Mouse (Mus musculus) neural tube, embryonic 14.5 days (tissue): ENCODE measurements around the gene Slc16a7. TPM values are rescaled to one million over a fixed set of nuclear protein-coding genes. Genes with fewer than 3 reads are reported as not detected.
A peak's percentile ranks its signal among the peaks of the same experiment; 100 is the strongest.

Experiments used
- ATAC-seq: fragments of 200-750 bp; cut with Nextera tagmentation; 2 replicates; pipeline ENCODE4 v1.8.0; 2017; ENCODE audit warnings: low read depth, mild to moderate bottlenecking, moderate TSS enrichment, moderate library complexity
- H3K27ac ChIP-seq: fragments of 300-500 bp; sonication (generic); 2 replicates; pipeline ENCODE4 v1.5.1; 2014; ENCODE audit warnings: low read depth, mild to moderate bottlenecking, control low read depth, low read length, moderate library complexity, mixed read lengths
- H3K27me3 ChIP-seq: fragments of 300-500 bp; sonication (generic); 2 replicates; pipeline ENCODE4 v1.6.1; 2014; ENCODE audit warnings: low read length; ENCODE audit not compliant: control insufficient read depth, insufficient read depth
- H3K36me3 ChIP-seq: fragments of 300-500 bp; sonication (generic); 2 replicates; pipeline ENCODE4 v1.6.1; 2014; ENCODE audit warnings: low read length, mixed read lengths; ENCODE audit not compliant: control insufficient read depth, insufficient read depth
- H3K4me1 ChIP-seq: fragments of 300-500 bp; sonication (generic); 2 replicates; pipeline ENCODE4 v1.6.1; 2014; ENCODE audit warnings: low read length; ENCODE audit not compliant: control insufficient read depth, insufficient read depth
- H3K4me2 ChIP-seq: fragments of 300-500 bp; sonication (generic); 2 replicates; pipeline ENCODE4 v1.6.1; 2014; ENCODE audit warnings: mild to moderate bottlenecking, low read depth, low read length, control low read depth
- H3K4me3 ChIP-seq: fragments of 300-500 bp; sonication (generic); 2 replicates; pipeline ENCODE4 v1.5.1; 2014; ENCODE audit warnings: low read depth, low read length, control low read depth, mixed read lengths
- H3K9ac ChIP-seq: fragments of 300-500 bp; sonication (generic); replicated peaks from 2 replicates; pipeline ENCODE4 v1.6.1; 2014; ENCODE audit warnings: low read depth, mild to moderate bottlenecking, control low read depth, low read length, mixed read lengths
- H3K9me3 ChIP-seq: fragments of 300-500 bp; sonication (generic); 2 replicates; pipeline ENCODE4 v1.6.1; 2016; ENCODE audit warnings: low read length; ENCODE audit not compliant: control insufficient read depth
- WGBS: fragments of 180-500 bp; shearing (Covaris S2); extraction: QIAGEN DNeasy Blood & Tissue Kit; methylation state at CpG from one replicate; pipeline ENCODE4 v1.1.7; 2014; 5-methylcytosine and 5-hydroxymethylcytosine counted together
- polyA plus RNA-seq: library from polyadenylated mRNA; unstranded; fragments of >200 nt; fragmentation: Nextera tagmentation; extraction: Ambion mirVana; gene quantifications from 2 replicates; pipeline ENCODE4 v1.2.1, GENCODE M21; 2014

Gene Slc16a7
- polyA plus RNA-seq, 1 experiment from 2014 or later = 9.5 TPM

DNA sequence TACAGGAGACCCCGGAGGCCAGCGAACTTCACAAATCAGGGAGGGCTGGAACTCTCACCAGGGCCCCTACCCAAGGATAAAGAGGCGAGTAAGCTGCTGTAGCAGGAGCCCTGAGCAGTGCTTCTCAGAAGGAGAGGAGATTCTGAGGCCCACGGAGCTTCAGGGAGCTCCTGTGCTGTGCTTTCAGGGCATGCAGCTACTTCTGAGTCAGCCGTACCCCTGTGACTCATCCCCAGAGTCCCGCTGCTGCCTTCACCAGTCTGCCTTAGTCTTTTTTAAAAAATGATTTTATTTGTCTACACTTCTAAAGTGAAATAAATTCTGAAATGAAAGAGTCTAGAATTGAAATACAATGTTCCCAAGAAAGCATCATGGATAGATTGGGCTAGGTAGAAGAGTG lies 91.2 kb downstream of the Slc16a7 start:
- Histone ChIP-seq H3K36me3 (no peaks in the 10 kb centered on the region), H3K9ac (no peak overlapping the region), H3K27ac (no peak overlapping the region), H3K4me3 (no peak overlapping the region), H3K9me3 (no peaks in the 10 kb centered on the region), H3K4me2 (no peak overlapping the region), H3K27me3 (no peaks in the 10 kb centered on the region), H3K4me1 (no peaks in the 10 kb centered on the region)
- ATAC-seq = no peak
- 74% methylated on average over 6 of the region's 6 CpGs for WGBS

DNA sequence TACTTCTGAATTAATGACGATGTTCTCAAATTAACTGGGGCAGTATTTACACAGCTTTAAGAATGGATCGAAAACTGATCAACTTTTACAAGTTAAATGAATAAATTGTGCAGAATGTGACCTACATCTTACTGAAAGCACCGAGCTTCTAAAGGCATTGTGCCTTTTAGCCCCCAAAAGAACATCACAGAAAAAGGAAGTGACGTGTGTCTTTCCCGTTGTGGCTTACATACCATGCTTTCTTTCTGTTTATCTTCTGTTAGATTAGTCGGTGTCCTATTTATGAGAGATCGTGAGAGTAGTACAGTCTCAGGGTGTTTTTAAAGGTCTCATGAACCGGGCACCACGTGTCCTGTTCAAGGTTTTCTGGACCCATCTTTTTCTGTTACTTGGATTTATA lies 98.9 kb downstream of the Slc16a7 start:
- no peak for ATAC-seq
- no peaks in the 10 kb centered on the region for H3K4me1 ChIP-seq
- 90% methylated on average over 9 of the region's 9 CpGs for WGBS

DNA sequence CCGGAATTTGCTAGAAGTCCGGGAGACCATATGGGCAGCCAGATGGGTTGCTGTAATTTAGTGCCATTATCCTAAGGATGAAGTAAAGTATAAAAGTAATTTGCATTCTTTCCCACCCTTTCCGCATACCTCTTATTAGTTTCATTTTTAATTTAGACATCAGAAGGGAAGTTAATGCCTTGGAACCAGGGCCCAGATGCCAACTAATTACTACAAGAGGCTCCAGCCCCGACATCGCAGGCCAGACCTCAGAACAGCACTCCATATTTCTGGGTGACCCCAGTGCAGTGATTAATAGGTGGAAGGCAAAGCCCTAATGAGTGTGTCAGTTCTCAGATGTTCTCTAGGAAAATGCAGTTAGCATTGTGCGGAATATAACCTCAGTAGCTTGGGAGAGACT lies 100.7 kb downstream of the Slc16a7 start:
- no peak for ATAC-seq
- Histone ChIP-seq H3K9me3 (no peaks in the 10 kb centered on the region), H3K4me3 (no peak overlapping the region), H3K4me2 (no peak overlapping the region), H3K9ac (no peak overlapping the region), H3K4me1 (no peaks in the 10 kb centered on the region), H3K27ac (no peak overlapping the region), H3K27me3 (no peaks in the 10 kb centered on the region), H3K36me3 (no peaks in the 10 kb centered on the region)
- 44% methylated on average over 6 of the region's 6 CpGs for WGBS

More for the DNA sequence above, 98.9 kb downstream of the Slc16a7 start:
- Histone ChIP-seq H3K27me3 (no peaks in the 10 kb centered on the region), H3K9me3 (no peaks in the 10 kb centered on the region), H3K36me3 (no peaks in the 10 kb centered on the region), H3K4me3 (no peak overlapping the region), H3K27ac (no peak overlapping the region), H3K9ac (no peak overlapping the region), H3K4me2 (no peak overlapping the region)

DNA sequence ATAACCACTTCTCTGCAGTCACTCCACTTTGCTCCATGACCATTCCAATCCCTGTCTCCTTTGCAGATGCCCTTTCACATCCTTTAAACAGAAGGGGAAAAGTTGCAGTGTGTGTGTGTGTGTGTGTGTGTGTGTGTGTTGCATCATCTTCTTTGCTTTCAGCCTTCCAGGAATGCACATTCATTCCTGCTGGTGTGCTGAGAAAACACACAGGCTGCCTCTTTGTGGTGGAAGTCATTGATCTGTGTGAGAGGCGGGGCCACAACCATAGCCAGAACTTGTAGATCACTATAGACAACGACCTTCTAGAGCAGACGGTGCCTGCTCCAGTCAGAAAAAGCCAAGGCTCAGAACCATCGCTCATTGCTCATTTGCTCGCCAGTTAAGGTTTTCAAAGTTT lies 103.9 kb downstream of the Slc16a7 start:
- Histone ChIP-seq H3K36me3 (no peaks in the 10 kb centered on the region), H3K4me3 (no peak overlapping the region), H3K4me1 (no peaks in the 10 kb centered on the region), H3K4me2 (no peak overlapping the region), H3K9ac (no peak overlapping the region), H3K9me3 (no peaks in the 10 kb centered on the region), H3K27me3 (no peaks in the 10 kb centered on the region), H3K27ac (no peak overlapping the region)
- ATAC-seq = no peak
- WGBS = 68% methylated on average over 5 of the region's 5 CpGs

DNA sequence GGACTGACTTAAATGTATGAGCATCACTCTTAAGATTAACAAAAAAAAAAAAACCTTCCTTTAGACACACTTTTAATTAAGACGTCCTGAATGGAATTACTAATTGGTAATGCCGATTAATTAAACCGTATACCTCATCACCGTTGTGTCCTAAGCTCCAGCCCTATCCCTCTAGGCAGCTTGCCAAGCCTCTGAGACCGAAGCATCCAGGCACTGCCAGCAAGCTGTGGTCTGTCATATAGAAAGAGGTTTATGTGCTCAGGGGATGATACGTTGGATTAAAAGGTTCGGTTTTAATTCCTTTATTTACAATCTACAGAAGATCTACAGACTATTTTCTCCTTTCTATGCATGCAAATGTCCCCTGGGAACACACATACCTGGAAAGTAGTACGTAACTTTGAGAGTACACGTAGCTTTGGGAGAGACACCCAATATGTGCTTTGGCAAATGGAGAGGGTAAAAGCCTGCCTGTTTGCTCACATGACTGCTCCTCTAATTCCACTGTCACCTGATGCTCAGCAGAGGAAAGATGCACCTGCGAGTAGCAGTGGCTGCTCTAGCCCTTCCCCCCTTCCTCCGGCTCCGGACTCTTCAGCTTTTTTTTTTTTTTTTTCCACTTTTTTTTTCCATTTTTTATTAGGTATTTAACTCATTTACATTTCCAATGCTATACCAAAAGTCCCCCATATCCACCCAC lies 114.0 kb downstream of the Slc16a7 start:
- Histone ChIP-seq H3K27me3 (no peaks in the 10 kb centered on the region), H3K9ac (no peak overlapping the region), H3K9me3 (no peaks in the 10 kb centered on the region), H3K4me1 (no peaks in the 10 kb centered on the region), H3K27ac (no peak overlapping the region), H3K36me3 (no peaks in the 10 kb centered on the region), H3K4me2 (no peak overlapping the region), H3K4me3 (no peak overlapping the region)
- ATAC-seq = peak; percentile 73; the same call in 1 of the 2 replicates
- WGBS = 57% methylated on average over 12 of the region's 12 CpGs

DNA sequence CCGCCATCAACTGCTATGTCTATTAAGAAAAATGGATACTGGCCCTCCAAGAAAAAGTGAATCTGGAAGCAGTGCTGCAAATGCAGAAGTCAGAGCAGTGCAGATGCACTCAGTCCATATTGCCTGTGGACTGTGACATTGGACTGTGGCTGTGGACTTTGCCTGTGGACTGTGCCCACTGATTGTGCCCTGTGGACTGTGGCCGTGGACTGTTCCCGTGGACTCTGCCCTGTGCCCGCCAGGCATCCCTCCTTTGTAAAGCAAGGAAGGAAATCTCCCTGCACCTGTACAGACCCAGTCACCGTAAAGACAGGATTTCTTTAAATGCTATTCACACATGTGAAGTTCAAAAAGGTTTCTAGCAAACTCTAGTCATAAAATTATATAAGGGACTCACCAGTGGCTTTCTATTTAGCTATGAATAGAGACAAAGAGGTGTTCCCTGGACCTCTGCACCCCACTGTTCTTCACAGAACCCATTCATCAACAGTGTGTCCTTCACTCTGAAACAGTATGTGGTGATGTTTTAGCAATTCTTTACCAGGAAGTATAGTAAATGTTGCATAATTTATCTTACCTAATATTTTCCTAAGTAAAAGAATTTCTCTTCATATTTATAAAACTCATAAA lies 114.6 kb downstream of the Slc16a7 start:
- no peaks in the 10 kb centered on the region for H3K27me3 ChIP-seq
- no peaks in the 10 kb centered on the region for H3K36me3 ChIP-seq
- ATAC-seq = no peak
- H3K4me2 ChIP-seq = no peak overlapping the region
- no peak overlapping the region for H3K4me3 ChIP-seq
- no peaks in the 10 kb centered on the region for H3K4me1 ChIP-seq
- no peak overlapping the region for H3K9ac ChIP-seq
- no peak overlapping the region for H3K27ac ChIP-seq
- no peaks in the 10 kb centered on the region for H3K9me3 ChIP-seq
- whole genome bisulfite sequencing = 67% methylated on average over 5 of the region's 5 CpGs

DNA sequence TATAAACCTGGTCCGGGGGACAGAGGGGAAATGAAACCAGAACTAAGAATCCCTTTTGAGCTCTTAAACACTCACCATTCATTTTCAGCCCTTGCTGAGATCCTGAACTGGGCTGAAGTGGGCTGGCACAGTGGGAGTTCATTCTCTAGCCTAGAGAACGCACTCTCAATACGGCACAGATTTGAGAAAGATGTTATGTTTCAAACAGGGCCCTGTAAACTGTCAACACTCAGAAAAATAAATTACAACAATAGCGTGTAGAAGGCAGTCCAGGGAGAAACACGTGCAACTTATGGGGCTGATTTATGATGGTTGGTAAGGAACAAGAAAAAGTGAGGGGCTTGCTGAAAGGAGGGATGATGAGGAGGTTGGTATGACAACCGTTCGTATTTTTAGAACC lies 115.5 kb downstream of the Slc16a7 start:
- Histone ChIP-seq H3K4me3 (no peak overlapping the region), H3K9me3 (no peaks in the 10 kb centered on the region), H3K27me3 (no peaks in the 10 kb centered on the region), H3K4me2 (no peak overlapping the region), H3K4me1 (no peaks in the 10 kb centered on the region), H3K36me3 (no peaks in the 10 kb centered on the region), H3K9ac (no peak overlapping the region), H3K27ac (no peak overlapping the region)
- 41% methylated on average over 7 of the region's 7 CpGs for WGBS
- ATAC-seq = no peak

DNA sequence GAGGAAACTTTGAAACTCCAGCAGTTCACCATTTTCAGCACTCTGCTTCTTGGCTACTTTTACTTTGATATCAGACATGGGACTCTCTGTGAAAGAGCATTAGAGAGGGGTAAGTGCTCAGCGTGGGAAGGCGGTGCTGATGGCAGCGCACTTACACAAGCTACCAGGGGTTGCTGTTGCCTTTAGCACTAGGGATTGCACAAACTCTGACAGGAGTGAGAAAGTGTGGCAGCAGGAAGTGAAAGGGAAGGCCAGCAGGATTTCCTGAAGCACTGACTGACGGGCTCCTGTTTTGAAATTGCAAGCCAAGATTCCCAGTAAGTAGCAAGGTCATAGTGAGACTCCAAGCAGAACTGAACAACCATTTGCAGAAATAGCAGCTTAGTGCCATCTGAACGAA lies 117.8 kb downstream of the Slc16a7 start:
- Histone ChIP-seq H3K4me2 (no peak overlapping the region), H3K4me1 (no peaks in the 10 kb centered on the region), H3K9ac (no peak overlapping the region), H3K36me3 (no peaks in the 10 kb centered on the region), H3K27me3 (no peaks in the 10 kb centered on the region), H3K27ac (no peak overlapping the region), H3K9me3 (no peaks in the 10 kb centered on the region), H3K4me3 (no peak overlapping the region)
- 86% methylated on average over 5 of the region's 5 CpGs for WGBS
- ATAC-seq = no peak

DNA sequence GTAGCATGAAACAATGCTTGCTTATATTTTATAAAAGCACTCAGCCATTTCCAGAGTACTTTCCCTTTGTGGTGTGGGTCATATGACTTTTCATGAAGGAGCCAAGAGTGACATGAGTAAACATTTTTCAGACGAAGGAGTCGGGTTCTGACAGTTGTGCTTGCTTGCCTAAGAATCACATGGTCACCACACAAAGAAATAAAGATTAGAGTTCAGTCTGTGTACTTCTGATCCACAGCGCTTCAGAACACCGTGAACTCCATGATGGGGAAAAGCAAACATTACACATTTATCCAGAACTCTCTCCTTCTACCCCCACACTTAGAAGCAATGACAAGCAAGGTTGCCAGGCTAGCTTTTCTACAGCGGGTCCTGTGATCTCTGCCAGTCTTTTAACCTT lies 119.0 kb downstream of the Slc16a7 start:
- Histone ChIP-seq H3K4me1 (no peaks in the 10 kb centered on the region), H3K36me3 (no peaks in the 10 kb centered on the region), H3K4me2 (no peak overlapping the region), H3K9ac (no peak overlapping the region), H3K4me3 (no peak overlapping the region), H3K27me3 (no peaks in the 10 kb centered on the region), H3K27ac (no peak overlapping the region), H3K9me3 (no peaks in the 10 kb centered on the region)
- 88% methylated on average over 5 of the region's 5 CpGs for WGBS
- no peak for ATAC-seq
